Mouse (Mus musculus) thymus, adult 2 months (tissue): Measurements from ENCODE around the gene Lmf1. TPM values are rescaled to one million over a fixed set of nuclear protein-coding genes. Genes with fewer than 3 reads are reported as not detected.

Source experiments
- DNase-seq: peaks from one replicate; pipeline ENCODE4 v3.0.0; 2021
- H3K27ac ChIP-seq: fragments of 200-500 bp; 2 replicates; pipeline ENCODE4 v1.5.1; 2012; ENCODE audit warnings: low read length, control low read depth; ENCODE audit not compliant: control insufficient read depth, insufficient read depth
- H3K27me3 ChIP-seq: fragments of 200-500 bp; 2 replicates; pipeline ENCODE4 v1.6.1; 2012; ENCODE audit warnings: mild to moderate bottlenecking, low read length, moderate library complexity, mixed read lengths; ENCODE audit not compliant: control insufficient read depth, insufficient read depth
- H3K36me3 ChIP-seq: fragments of 200-500 bp; 2 replicates; pipeline ENCODE4 v1.6.1; 2012; ENCODE audit warnings: mild to moderate bottlenecking, low read length, moderate library complexity; ENCODE audit not compliant: control insufficient read depth, insufficient read depth
- H3K4me1 ChIP-seq: fragments of 200-500 bp; replicated peaks from 2 replicates; pipeline ENCODE4 v1.6.1; 2012; ENCODE audit warnings: low read length; ENCODE audit not compliant: control insufficient read depth, insufficient read depth
- H3K4me3 ChIP-seq: fragments of 200-500 bp; 2 replicates; pipeline ENCODE4 v1.5.1; 2012; ENCODE audit warnings: mild to moderate bottlenecking, low read length, control low read depth, moderate library complexity; ENCODE audit not compliant: control insufficient read depth, insufficient read depth
- CTCF ChIP-seq: fragments of 200-500 bp; IDR thresholded peaks from 2 replicates; pipeline ENCODE4 v1.5.1; 2012; ENCODE audit warnings: mild to moderate bottlenecking, control low read depth, low read length, moderate library complexity, borderline replicate concordance; ENCODE audit not compliant: control insufficient read depth, poor library complexity, insufficient read depth; ENCODE audit errors: extremely low read depth
- POLR2A ChIP-seq: fragments of 200-500 bp; IDR thresholded peaks from 2 replicates; pipeline ENCODE4 v1.6.1; 2012; ENCODE audit warnings: mild to moderate bottlenecking, low read length, control low read depth, moderate library complexity; ENCODE audit not compliant: control insufficient read depth, poor library complexity, insufficient read depth; ENCODE audit errors: extremely low read depth
- WGBS: fragments of 180-500 bp; shearing (Covaris S2); methylation state at CpG from one replicate; pipeline ENCODE4 v1.1.7; 2018; 5-methylcytosine and 5-hydroxymethylcytosine counted together
- polyA plus RNA-seq: library from polyadenylated mRNA; depleted of rRNA; stranded (reverse); fragments of >200 nt; gene quantifications from 2 replicates; pipeline ENCODE4 v1.2.3, GENCODE M21; 2012

Gene Lmf1
- polyA plus RNA-seq, 1 experiment: 25.2 TPM

DNA sequence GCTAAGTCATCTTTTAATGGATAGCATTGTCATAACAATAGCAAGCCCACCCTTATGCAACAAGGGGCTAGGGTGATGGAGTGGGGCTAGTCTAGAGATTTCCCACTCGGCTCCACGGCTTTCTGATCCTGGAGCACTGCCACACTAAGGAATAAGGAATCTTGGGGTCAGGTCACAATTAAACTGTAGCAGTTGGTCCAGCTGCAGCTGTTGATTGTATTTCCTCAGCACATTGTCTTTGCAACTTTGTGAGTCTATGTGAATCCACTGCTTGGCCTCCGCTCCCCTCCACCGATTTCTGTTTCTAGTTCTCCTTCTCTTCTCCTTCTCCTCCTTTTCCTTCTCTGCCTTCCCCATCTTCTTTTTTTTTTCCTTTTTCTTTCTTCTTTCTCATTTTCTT lies 4.2 kb downstream of the Lmf1 start:
- no peaks in the 10 kb centered on the region for H3K27me3 ChIP-seq
- WGBS: 94% methylated on average over 4 of the region's 4 CpGs

DNA sequence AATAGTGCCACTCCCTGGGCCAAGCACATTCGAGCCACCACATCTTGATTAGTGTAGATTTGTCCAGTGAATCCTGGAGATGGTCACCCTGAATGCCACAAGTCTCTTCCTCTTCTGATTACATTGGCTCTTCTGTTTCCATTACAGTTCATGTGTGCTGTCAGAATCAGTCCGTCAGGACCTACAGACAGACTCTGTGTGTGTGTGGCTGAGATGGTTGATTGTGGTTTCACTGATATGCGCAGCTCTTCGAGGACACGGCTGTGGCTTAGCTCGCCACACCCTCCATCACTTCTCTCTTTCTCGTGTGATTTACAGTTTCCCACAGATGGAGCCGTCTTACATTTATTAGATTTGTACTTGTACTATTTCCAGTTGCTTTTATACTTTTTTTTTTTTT lies 5.0 kb downstream of the Lmf1 start:
- WGBS: 9% methylated on average over 8 of the region's 8 CpGs
- TF ChIP-seq POLR2A (no peak), CTCF (no peak)
- H3K27me3 ChIP-seq: no peaks in the 10 kb centered on the region
- no peaks in the 10 kb centered on the region; the same call in 1 of the 2 replicates for H3K36me3 ChIP-seq
- H3K4me3 ChIP-seq: no peak overlapping the region
- H3K27ac ChIP-seq: no peak overlapping the region
- no peak for DNase-seq
- peaks cover 7% of the 10 kb centered on the region for H3K4me1 ChIP-seq

More for the DNA sequence above, 4.2 kb downstream of the Lmf1 start:
- Histone ChIP-seq H3K4me1 (peaks cover 7% of the 10 kb centered on the region), H3K4me3 (no peak overlapping the region), H3K27ac (no peak overlapping the region), H3K36me3 (no peaks in the 10 kb centered on the region; the same call in 1 of the 2 replicates)
- DNase-seq: no peak
- TF ChIP-seq CTCF (no peak), POLR2A (no peak)

DNA sequence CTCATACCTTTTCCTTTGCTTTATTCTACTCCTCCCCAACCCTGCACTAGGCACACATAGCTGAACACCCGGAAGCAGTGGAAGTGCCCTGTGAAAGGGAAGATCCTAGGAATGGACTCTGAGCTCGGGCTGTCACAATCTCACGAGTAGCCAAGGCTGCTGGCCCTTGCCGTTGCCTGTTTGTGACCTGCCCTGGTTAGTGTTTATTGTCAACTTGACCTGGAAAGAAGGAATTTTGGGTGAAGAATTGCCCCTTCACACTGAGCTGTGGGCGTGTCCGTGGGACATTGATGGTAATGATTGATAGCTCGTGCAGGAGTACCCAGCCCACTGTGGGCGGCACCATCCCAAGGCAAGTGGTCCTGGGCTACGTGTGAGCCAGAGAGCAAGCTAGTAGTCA lies 5.8 kb downstream of the Lmf1 start:
- H3K4me3 ChIP-seq: no peak overlapping the region
- no peak for DNase-seq
- peaks cover 4% of the 10 kb centered on the region for H3K4me1 ChIP-seq
- TF ChIP-seq CTCF (no peak), POLR2A (no peak)
- H3K27me3 ChIP-seq: no peaks in the 10 kb centered on the region
- H3K36me3 ChIP-seq: no peaks in the 10 kb centered on the region; the same call in 1 of the 2 replicates
- H3K27ac ChIP-seq: no peak overlapping the region
- WGBS: 98% methylated on average over 9 of the region's 9 CpGs

DNA sequence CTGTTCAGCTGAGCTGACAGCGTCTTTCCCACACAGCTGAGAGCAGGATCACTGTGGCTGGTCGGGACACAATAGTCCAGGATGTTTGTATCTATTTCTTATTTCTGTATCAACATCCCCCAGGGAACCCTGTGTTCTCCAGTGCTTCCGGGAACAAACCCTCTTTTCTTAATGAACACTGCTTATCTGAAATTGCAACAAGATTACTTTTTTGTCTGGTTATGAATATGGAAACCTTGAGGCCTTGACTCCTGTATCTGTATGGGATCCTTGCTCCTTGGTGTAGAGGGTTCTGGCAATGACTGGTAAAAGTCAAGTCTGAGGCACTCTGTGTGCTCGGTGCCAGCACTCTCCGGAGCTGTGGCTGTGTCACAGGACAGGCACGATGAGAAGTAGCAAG lies 11.2 kb downstream of the Lmf1 start:
- DNase-seq: no peak
- Histone ChIP-seq H3K4me1 (no peaks in the 10 kb centered on the region), H3K27ac (no peak overlapping the region), H3K36me3 (no peaks in the 10 kb centered on the region; the same call in 1 of the 2 replicates), H3K4me3 (no peak overlapping the region), H3K27me3 (no peaks in the 10 kb centered on the region)
- WGBS: 95% methylated on average over 6 of the region's 6 CpGs
- no peak for TF ChIP-seq CTCF
- TF ChIP-seq POLR2A: no peak

DNA sequence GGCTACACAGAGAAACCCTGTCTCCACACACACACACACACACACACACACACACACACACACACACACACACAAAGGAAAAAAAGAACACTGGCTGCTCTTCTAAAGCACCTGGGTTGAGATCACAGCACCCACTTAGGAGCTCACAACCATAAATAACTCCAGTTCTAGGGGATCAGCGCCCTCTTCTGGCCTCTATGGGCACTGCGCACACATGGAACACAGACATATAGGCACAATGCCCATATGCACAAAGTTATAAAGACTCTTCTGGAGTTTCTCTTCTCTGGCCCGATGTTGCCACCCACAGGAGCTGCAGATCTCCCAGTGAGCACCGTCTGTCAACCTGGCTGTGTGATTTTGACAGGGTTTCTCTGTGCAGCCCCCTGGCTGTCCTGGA lies 12.1 kb downstream of the Lmf1 start:
- no peaks in the 10 kb centered on the region for H3K27me3 ChIP-seq
- 94% methylated on average over 4 of the region's 4 CpGs for WGBS
- H3K36me3 ChIP-seq: no peaks in the 10 kb centered on the region; the same call in 1 of the 2 replicates
- H3K27ac ChIP-seq: no peak overlapping the region
- H3K4me1 ChIP-seq: no peaks in the 10 kb centered on the region
- H3K4me3 ChIP-seq: no peak overlapping the region
- TF ChIP-seq POLR2A: no peak
- TF ChIP-seq CTCF: no peak
- no peak for DNase-seq

DNA sequence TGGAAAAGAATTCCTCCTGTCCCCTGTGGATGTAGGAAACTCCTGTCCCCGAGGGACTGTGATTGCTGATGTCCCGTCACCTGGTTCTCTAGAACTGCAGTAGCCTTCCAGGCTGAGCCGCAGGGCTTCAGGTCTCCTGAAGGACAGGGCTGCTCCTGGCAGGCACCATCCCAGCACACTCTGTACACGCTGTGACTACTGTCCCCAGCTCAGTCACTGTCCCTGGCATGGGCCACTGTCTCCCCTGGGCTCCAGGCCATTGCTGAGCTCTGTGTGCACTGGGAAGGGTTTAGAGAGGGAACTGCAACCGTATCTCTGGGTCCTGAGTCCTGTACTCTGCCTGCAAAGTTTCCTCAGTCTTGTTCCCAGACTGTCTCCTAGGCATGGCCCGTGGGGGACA lies 13.5 kb downstream of the Lmf1 start:
- WGBS: 96% methylated on average over 6 of the region's 6 CpGs
- Histone ChIP-seq H3K36me3 (no peaks in the 10 kb centered on the region), H3K27ac (no peak overlapping the region), H3K4me1 (peaks cover 4% of the 10 kb centered on the region), H3K27me3 (no peaks in the 10 kb centered on the region), H3K4me3 (no peak overlapping the region)
- DNase-seq: no peak
- TF ChIP-seq POLR2A (no peak), CTCF (no peak)

DNA sequence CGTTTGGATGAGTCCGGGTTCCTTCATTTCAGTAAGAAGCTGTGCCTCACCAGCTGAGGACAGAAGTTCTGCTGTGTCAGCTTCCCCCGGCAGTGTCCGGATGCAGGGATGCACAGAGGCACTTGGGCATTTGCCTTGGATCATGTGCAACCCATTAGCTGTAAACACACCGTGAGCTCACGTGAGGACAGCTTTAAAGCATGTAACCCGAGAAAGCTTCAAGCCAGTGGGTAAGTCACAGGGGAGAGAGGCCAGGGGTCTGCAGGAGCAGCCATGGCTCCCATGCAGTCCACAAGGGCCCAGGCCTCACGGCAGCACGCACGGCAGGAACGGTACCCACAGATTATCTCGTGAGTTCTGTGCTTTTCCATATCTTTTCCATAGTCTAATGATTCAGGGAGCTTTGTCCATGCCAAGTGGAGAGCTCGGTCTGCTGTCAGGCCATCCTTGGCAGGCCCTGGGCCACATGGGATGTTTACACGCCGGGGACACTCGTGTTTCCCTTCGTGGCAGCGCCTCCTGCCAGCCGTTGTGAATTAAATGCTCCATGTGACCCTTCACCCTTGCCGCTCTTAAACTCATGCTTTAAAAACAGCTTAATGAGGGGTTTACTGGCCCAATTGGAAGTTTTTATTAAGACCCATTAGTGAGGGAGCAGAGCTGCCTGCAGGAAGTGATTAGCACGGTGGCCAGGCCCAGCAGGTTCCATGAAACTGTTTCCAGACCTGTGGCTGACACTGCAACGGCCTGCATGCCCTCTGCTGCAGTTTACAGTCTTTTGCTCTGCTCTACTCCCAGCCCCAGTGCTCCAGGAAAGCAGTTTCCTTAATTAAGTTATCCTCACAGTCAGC lies 14.8 kb downstream of the Lmf1 start:
- Histone ChIP-seq H3K27ac (no peak overlapping the region), H3K36me3 (no peaks in the 10 kb centered on the region), H3K4me3 (no peak overlapping the region), H3K4me1 (peaks cover 10% of the 10 kb centered on the region), H3K27me3 (no peaks in the 10 kb centered on the region)
- 93% methylated on average over 22 of the region's 22 CpGs for WGBS
- TF ChIP-seq CTCF (no peak), POLR2A (no peak)
- no peak for DNase-seq

DNA sequence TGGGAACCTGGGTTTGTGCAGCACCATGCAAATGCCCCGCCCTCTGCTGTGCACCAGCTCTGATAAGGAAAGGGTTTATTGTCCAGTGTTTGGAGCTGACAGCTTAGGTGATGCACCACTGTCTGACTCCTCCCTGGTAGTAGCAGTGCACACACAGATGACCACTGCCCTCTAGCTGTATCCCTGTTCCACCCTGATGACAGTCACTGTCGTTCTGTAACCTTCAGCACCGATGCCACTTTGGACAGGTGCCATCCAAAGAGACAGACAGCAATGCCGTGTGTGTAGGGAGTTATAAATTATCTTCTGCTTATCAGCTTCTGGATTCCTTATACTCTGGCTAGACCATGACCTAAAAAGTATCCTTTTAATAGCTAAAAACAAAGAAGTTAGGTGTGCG lies 16.6 kb downstream of the Lmf1 start:
- Histone ChIP-seq H3K4me1 (peaks cover 10% of the 10 kb centered on the region), H3K4me3 (no peak overlapping the region), H3K27ac (no peak overlapping the region), H3K36me3 (no peaks in the 10 kb centered on the region), H3K27me3 (no peaks in the 10 kb centered on the region)
- WGBS: 91% methylated on average over 5 of the region's 5 CpGs
- TF ChIP-seq POLR2A: no peak
- DNase-seq: no peak
